Mouse (Mus musculus) stomach, postnatal 0 days (tissue): ENCODE measurements at regions not wholly inside any gene's neighbourhood (a gene's known extent, or its start where the extent isn't known, plus 50 kb on each side); places are given as distances from the start of the nearest gene placed in this dataset.

ENCODE experiments used
- ATAC-seq: fragments of 200-750 bp; cut with Nextera tagmentation; 2 replicates; pipeline ENCODE4 v1.8.0; 2017; ENCODE audit not compliant: low FRiP score, low TSS enrichment
- DNase-seq: peaks from one replicate; pipeline ENCODE4 v3.0.0-alpha.2; 2016; ENCODE audit warnings: low spot score
- H3K27ac ChIP-seq: fragments of 300-500 bp; sonication (generic); replicated peaks from 2 replicates; pipeline ENCODE4 v1.5.1; 2014; ENCODE audit warnings: mild to moderate bottlenecking, control low read depth
- H3K27me3 ChIP-seq: fragments of 300-500 bp; sonication (generic); 2 replicates; pipeline ENCODE4 v1.6.1; 2014; ENCODE audit warnings: low read length; ENCODE audit not compliant: control insufficient read depth, insufficient read depth
- H3K36me3 ChIP-seq: fragments of 300-500 bp; sonication (generic); 2 replicates; pipeline ENCODE4 v1.6.1; 2014; ENCODE audit warnings: low read length, mixed read lengths; ENCODE audit not compliant: control insufficient read depth, insufficient read depth
- H3K4me1 ChIP-seq: fragments of 300-500 bp; sonication (generic); replicated peaks from 2 replicates; pipeline ENCODE4 v1.6.1; 2014; ENCODE audit warnings: antibody characterized with exemption; ENCODE audit not compliant: control insufficient read depth, insufficient read depth
- H3K4me2 ChIP-seq: fragments of 300-500 bp; sonication (generic); replicated peaks from 2 replicates; pipeline ENCODE4 v1.6.1; 2014; ENCODE audit warnings: low read depth, mild to moderate bottlenecking, control low read depth, moderate library complexity
- H3K4me3 ChIP-seq: fragments of 300-500 bp; sonication (generic); 2 replicates; pipeline ENCODE4 v1.5.1; 2014; ENCODE audit warnings: low read depth, low read length, control low read depth
- H3K9ac ChIP-seq: fragments of 300-500 bp; sonication (generic); 2 replicates; pipeline ENCODE4 v1.6.1; 2014; ENCODE audit warnings: mild to moderate bottlenecking, low read length, control low read depth, mixed read lengths
- H3K9me3 ChIP-seq: fragments of 300-500 bp; sonication (generic); 2 replicates; pipeline ENCODE4 v1.6.1; 2016; ENCODE audit warnings: low read length; ENCODE audit not compliant: control insufficient read depth
- CTCF ChIP-seq: IDR thresholded peaks from 2 replicates; pipeline ENCODE4 v1.5.1; 2016; ENCODE audit warnings: antibody characterized with exemption, low read depth, mild to moderate bottlenecking, moderate library complexity
- EP300 ChIP-seq: optimal IDR thresholded peaks from 2 replicates; pipeline ENCODE3; 2016; ENCODE audit warnings: antibody characterized with exemption
- WGBS: fragments of 180-500 bp; shearing (Covaris S2); extraction: QIAGEN DNeasy Blood & Tissue Kit; methylation state at CpG from one replicate; pipeline ENCODE4 v1.1.7; 2014; 5-methylcytosine and 5-hydroxymethylcytosine counted together

DNA sequence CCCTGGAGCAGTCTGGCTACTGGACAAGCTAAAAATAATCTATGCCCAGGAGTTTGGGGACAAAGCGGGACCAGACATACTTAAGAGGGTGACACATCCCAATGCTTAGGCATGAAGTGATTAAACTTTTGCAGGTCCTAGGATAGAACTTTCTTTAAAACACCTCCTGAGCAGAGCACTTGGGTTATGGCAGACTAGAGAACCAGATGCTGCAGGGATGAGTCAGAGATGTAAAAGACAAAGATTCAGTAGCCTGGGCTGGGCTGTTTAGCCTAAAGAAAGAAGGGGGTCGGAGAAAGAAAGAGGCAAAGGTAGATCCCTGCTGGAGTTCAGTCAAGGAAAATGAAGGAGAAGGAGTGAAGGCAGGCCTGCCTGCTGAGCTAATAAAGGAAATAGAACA, 249.0 kb downstream of the Pax3 start:
- Histone ChIP-seq H3K9ac (no peak overlapping the region), H3K27me3 (no peaks in the 10 kb centered on the region), H3K4me1 (no peaks in the 10 kb centered on the region), H3K36me3 (no peaks in the 10 kb centered on the region), H3K27ac (no peak overlapping the region), H3K4me3 (no peak overlapping the region), H3K4me2 (no peak overlapping the region), H3K9me3 (no peaks in the 10 kb centered on the region)
- DNase-seq (no peak), ATAC-seq (no peak)
- 69% methylated on average over 2 of the region's 2 CpGs for WGBS
- TF ChIP-seq CTCF (no peak), EP300 (no peak)

DNA sequence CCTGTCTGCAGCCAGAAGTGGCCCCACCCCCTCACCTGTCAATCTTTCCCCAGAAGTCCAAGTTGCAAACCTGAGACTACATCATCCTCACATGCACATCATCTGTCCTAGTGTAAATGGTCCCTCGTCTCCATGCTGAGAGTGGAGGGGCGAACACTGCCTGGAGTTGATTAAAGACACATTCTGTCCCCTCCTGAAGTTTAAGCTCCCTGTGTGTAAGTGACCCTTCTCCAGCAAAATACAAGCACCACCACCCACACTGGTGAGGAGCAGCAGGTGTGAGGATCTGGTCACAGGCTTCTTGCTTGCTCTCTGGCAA, 252.6 kb downstream of the Pax3 start:
- Histone ChIP-seq H3K9me3 (no peaks in the 10 kb centered on the region), H3K27ac (no peak overlapping the region), H3K4me3 (no peak overlapping the region), H3K27me3 (no peaks in the 10 kb centered on the region), H3K36me3 (no peaks in the 10 kb centered on the region), H3K4me1 (no peaks in the 10 kb centered on the region), H3K4me2 (no peak overlapping the region), H3K9ac (no peak overlapping the region)
- no peak for TF ChIP-seq CTCF
- DNase-seq, result no peak
- ATAC-seq, result no peak
- WGBS, result 75% methylated on average over 2 of the region's 2 CpGs

DNA sequence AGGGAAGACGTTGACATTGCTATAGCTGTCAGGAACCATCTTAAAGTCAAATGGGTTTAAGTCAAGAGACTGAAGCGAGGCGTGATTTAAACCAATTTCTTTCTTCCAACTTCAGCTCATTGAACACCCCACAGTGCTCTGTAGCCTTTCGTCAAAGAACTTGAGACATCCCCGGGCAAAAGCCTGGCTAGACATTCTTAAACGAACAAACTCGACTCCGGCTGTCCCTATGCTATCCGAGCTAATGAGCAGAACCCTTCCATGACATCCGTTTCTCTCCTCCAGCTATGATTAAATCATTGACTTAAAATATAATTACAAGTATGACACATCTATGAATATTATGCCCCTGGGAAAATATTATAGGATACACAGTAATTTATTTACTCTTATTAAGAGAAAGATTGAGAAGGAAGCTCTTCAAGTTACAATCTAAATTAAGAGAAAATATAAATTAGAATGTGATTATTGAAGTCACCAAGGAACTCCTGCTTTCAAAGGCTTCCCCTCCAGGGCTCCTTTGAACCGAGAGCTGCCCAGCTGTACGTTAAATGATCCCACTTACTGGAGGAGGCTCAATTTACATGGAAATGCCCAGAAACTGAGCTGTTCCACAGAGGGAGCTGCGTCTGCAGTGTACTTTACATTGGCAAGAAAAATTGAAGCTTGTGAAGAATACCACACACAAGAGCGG, 253.2 kb downstream of the Pax3 start:
- no peak for TF ChIP-seq EP300
- no peak overlapping the region for H3K9ac ChIP-seq
- no peaks in the 10 kb centered on the region for H3K36me3 ChIP-seq
- H3K9me3 ChIP-seq, result no peaks in the 10 kb centered on the region
- ATAC-seq, result no peak
- H3K27me3 ChIP-seq, result no peaks in the 10 kb centered on the region
- H3K27ac ChIP-seq, result no peak overlapping the region
- H3K4me3 ChIP-seq, result no peak overlapping the region
- WGBS, result 74% methylated on average over 14 of the region's 14 CpGs
- no peak overlapping the region for H3K4me2 ChIP-seq
- H3K4me1 ChIP-seq, result no peaks in the 10 kb centered on the region
- no peak for DNase-seq

DNA sequence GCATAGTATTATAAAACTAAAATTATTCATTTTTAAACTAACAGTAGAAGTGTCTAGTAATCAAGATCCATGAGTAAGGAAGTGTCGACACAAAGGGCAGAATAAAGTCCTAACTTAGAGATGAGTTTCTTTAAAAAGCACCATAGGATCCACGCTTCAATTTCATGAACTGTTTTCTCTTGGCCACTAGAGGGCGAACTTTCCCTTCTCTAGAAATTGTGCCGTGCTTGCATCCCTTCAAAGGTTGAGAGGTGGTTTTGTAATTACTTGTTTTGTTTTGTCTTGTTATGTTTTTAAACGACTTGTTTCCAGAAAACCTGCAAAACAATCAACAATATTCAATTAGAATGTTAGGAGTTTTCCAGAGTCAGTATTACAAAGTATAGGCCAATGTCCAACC, 253.8 kb downstream of the Pax3 start:
- no peaks in the 10 kb centered on the region for H3K36me3 ChIP-seq
- H3K9me3 ChIP-seq, result no peaks in the 10 kb centered on the region
- no peaks in the 10 kb centered on the region for H3K27me3 ChIP-seq
- TF ChIP-seq EP300 (no peak), CTCF (peak; percentile 89)
- H3K4me3 ChIP-seq, result no peak overlapping the region
- no peak overlapping the region for H3K27ac ChIP-seq
- H3K9ac ChIP-seq, result no peak overlapping the region
- 3% methylated on average over 5 of the region's 5 CpGs for WGBS
- ATAC-seq, result no peak
- no peak for DNase-seq
- no peaks in the 10 kb centered on the region for H3K4me1 ChIP-seq
- H3K4me2 ChIP-seq, result no peak overlapping the region

DNA sequence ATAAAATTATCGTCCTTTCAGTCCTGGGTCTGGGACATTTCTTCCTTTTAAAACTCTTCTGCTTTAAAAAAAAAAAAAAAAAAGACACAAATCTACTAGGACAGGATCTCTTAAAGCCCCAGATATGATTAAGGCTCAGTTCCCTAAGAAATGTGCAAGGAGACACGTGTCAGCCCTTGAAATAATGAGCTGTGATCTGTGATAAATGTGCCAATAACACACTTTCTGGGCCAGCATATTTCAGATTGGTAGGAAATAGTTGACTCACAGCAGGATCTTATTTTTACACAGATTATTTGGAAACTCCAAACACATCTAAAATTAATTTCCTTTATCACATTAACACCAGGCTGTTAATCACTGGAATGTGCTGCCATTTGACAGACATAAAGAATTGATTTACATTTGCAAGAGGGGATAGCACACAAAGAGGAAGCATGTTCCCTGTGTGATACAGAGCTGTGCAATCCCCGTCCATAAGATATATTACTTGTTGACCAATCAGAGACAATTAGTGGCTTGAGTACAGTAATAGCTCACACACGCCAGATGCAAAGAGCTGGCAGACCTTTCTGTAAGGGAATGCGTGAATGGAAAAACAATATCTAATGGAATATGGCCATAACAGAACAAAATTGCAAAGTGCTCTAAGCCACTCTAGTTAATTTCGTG, 263.7 kb downstream of the Pax3 start:
- Histone ChIP-seq H3K4me2 (no peak overlapping the region), H3K36me3 (no peaks in the 10 kb centered on the region), H3K9me3 (no peaks in the 10 kb centered on the region), H3K4me3 (no peak overlapping the region), H3K27me3 (no peaks in the 10 kb centered on the region), H3K9ac (no peak overlapping the region), H3K27ac (no peak overlapping the region), H3K4me1 (no peaks in the 10 kb centered on the region)
- WGBS, result 42% methylated on average over 6 of the region's 6 CpGs
- no peak for TF ChIP-seq EP300
- no peak for TF ChIP-seq CTCF
- no peak for DNase-seq
- no peak for ATAC-seq

DNA sequence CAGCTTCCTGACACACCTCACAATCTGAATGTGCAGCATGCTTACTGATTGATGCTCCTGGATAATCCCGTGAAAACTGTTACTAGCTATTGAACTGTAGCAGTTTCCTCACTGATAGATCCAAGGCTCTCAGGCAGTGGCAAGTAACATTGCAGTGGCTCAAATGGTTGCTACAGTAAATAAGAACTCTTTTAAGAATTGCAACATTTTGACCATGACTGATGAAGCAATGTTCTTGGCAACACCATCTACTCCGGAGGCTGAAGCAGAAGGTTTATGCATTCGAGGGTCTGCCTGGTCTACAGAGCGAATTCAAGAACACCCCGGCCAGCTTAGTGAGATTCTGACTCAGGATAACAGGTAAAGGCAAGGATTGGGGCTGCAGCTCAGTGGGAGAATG, 264.7 kb downstream of the Pax3 start:
- no peaks in the 10 kb centered on the region for H3K27me3 ChIP-seq
- ATAC-seq, result no peak
- H3K27ac ChIP-seq, result no peak overlapping the region
- no peak overlapping the region for H3K4me2 ChIP-seq
- no peaks in the 10 kb centered on the region for H3K36me3 ChIP-seq
- H3K9ac ChIP-seq, result no peak overlapping the region
- TF ChIP-seq CTCF (no peak), EP300 (no peak)
- 72% methylated on average over 5 of the region's 5 CpGs for WGBS
- no peaks in the 10 kb centered on the region for H3K9me3 ChIP-seq
- DNase-seq, result no peak
- H3K4me3 ChIP-seq, result no peak overlapping the region
- no peaks in the 10 kb centered on the region for H3K4me1 ChIP-seq
